Mouse (Mus musculus) neural tube, embryonic 14.5 days (tissue): ENCODE results near the gene Npvf. TPM values are rescaled to one million over a fixed set of nuclear protein-coding genes. Genes with fewer than 3 reads are reported as not detected.
A peak's percentile ranks its signal among the peaks of the same experiment; 100 is the strongest.

Experiments used
- ATAC-seq: fragments of 200-750 bp; cut with Nextera tagmentation; 2 replicates; pipeline ENCODE4 v1.8.0; 2017; ENCODE audit warnings: low read depth, mild to moderate bottlenecking, moderate TSS enrichment, moderate library complexity
- H3K27ac ChIP-seq: fragments of 300-500 bp; sonication (generic); 2 replicates; pipeline ENCODE4 v1.5.1; 2014; ENCODE audit warnings: low read depth, mild to moderate bottlenecking, control low read depth, low read length, moderate library complexity, mixed read lengths
- H3K27me3 ChIP-seq: fragments of 300-500 bp; sonication (generic); 2 replicates; pipeline ENCODE4 v1.6.1; 2014; ENCODE audit warnings: low read length; ENCODE audit not compliant: control insufficient read depth, insufficient read depth
- H3K36me3 ChIP-seq: fragments of 300-500 bp; sonication (generic); 2 replicates; pipeline ENCODE4 v1.6.1; 2014; ENCODE audit warnings: low read length, mixed read lengths; ENCODE audit not compliant: control insufficient read depth, insufficient read depth
- H3K4me1 ChIP-seq: fragments of 300-500 bp; sonication (generic); 2 replicates; pipeline ENCODE4 v1.6.1; 2014; ENCODE audit warnings: low read length; ENCODE audit not compliant: control insufficient read depth, insufficient read depth
- H3K4me2 ChIP-seq: fragments of 300-500 bp; sonication (generic); 2 replicates; pipeline ENCODE4 v1.6.1; 2014; ENCODE audit warnings: mild to moderate bottlenecking, low read depth, low read length, control low read depth
- H3K4me3 ChIP-seq: fragments of 300-500 bp; sonication (generic); 2 replicates; pipeline ENCODE4 v1.5.1; 2014; ENCODE audit warnings: low read depth, low read length, control low read depth, mixed read lengths
- H3K9ac ChIP-seq: fragments of 300-500 bp; sonication (generic); replicated peaks from 2 replicates; pipeline ENCODE4 v1.6.1; 2014; ENCODE audit warnings: low read depth, mild to moderate bottlenecking, control low read depth, low read length, mixed read lengths
- H3K9me3 ChIP-seq: fragments of 300-500 bp; sonication (generic); 2 replicates; pipeline ENCODE4 v1.6.1; 2016; ENCODE audit warnings: low read length; ENCODE audit not compliant: control insufficient read depth
- WGBS: fragments of 180-500 bp; shearing (Covaris S2); extraction: QIAGEN DNeasy Blood & Tissue Kit; methylation state at CpG from one replicate; pipeline ENCODE4 v1.1.7; 2014; 5-methylcytosine and 5-hydroxymethylcytosine counted together
- polyA plus RNA-seq: library from polyadenylated mRNA; unstranded; fragments of >200 nt; fragmentation: Nextera tagmentation; extraction: Ambion mirVana; gene quantifications from 2 replicates; pipeline ENCODE4 v1.2.1, GENCODE M21; 2014

The Npvf gene
- polyA plus RNA-seq, 1 experiment from 2014 or later, result 0.44 TPM

- Histone ChIP-seq H3K27ac (no peak overlapping the region), H3K4me3 (no peak overlapping the region), H3K27me3 (no peaks in the 10 kb centered on the region), H3K9me3 (no peaks in the 10 kb centered on the region), H3K4me1 (peaks cover 3% of the 10 kb centered on the region; the same call in 1 of the 2 replicates), H3K9ac (no peak overlapping the region), H3K36me3 (no peaks in the 10 kb centered on the region), H3K4me2 (no peak overlapping the region)
- 80% methylated on average over 5 of the region's 5 CpGs for WGBS
- no peak for ATAC-seq
Observed at GRCm38 (mm10) chr6:50666937-50667336, 12.7 kb upstream of the Npvf start.

- Histone ChIP-seq H3K4me1 (peaks cover 3% of the 10 kb centered on the region; the same call in 1 of the 2 replicates), H3K36me3 (no peaks in the 10 kb centered on the region), H3K4me2 (no peak overlapping the region), H3K27me3 (no peaks in the 10 kb centered on the region), H3K4me3 (no peak overlapping the region), H3K9ac (no peak overlapping the region), H3K9me3 (no peaks in the 10 kb centered on the region), H3K27ac (no peak overlapping the region)
- no peak for ATAC-seq
- 82% methylated on average over 3 of the region's 3 CpGs for WGBS
Observed at GRCm38 (mm10) chr6:50665020-50665419, 10.8 kb upstream of the Npvf start.

- 95% methylated on average over 3 of the region's 3 CpGs for WGBS
Observed at GRCm38 (mm10) chr6:50664193-50664592, 10.0 kb upstream of the Npvf start.

DNA sequence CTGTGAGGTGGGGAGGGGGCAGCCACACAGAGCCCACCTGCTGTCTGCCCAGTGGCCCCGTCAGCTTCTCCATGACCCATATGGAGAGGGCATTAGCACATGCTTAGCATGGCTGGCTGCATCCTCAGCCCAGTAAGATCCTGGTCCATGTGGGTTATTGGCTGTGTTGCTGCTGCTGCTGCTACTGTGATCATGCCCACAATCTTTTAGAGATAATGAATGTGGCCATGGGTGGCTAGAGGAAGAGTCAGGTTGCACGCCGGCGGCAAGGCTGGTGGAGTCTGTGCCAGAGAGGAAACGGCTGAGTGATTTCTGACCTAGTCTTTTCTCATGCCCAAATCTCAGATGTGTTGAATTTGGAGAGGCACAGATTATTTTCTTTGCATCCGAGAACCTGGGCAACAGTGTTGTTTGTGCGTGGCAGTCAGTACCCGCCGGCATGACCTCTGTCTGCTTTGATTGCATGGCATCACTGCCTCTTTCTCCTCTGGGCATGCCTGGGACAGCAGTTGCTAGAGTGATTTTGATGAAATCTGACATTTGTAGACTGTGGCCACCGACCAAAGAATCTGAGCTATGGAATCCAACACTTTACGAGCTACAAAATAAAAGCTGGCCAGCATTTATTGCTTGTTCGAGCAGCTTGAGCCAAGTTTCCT lies 8.8 kb upstream of the Npvf start:
- Histone ChIP-seq H3K4me3 (no peak overlapping the region), H3K27ac (0 out of 2 replicates have a peak overlapping the region, but pooled peaks have one; percentile 10), H3K9ac (no peak overlapping the region), H3K4me2 (no peak overlapping the region), H3K4me1 (peaks cover 3% of the 10 kb centered on the region; the same call in 1 of the 2 replicates), H3K27me3 (no peaks in the 10 kb centered on the region), H3K9me3 (no peaks in the 10 kb centered on the region), H3K36me3 (no peaks in the 10 kb centered on the region)
- no peak for ATAC-seq
- 59% methylated on average over 12 of the region's 12 CpGs for WGBS

More at GRCm38 (mm10) chr6:50664193-50664592, 10.0 kb upstream of the Npvf start:
- Histone ChIP-seq H3K27me3 (no peaks in the 10 kb centered on the region), H3K27ac (no peak overlapping the region), H3K9ac (no peak overlapping the region), H3K4me1 (peaks cover 3% of the 10 kb centered on the region; the same call in 1 of the 2 replicates), H3K36me3 (no peaks in the 10 kb centered on the region), H3K9me3 (no peaks in the 10 kb centered on the region), H3K4me3 (no peak overlapping the region), H3K4me2 (no peak overlapping the region)
- no peak for ATAC-seq

- Histone ChIP-seq H3K36me3 (no peaks in the 10 kb centered on the region), H3K27me3 (no peaks in the 10 kb centered on the region), H3K9me3 (no peaks in the 10 kb centered on the region), H3K9ac (no peak overlapping the region), H3K4me1 (peaks cover 3% of the 10 kb centered on the region; the same call in 1 of the 2 replicates), H3K4me2 (no peak overlapping the region), H3K4me3 (no peak overlapping the region), H3K27ac (0 out of 2 replicates have a peak overlapping the region, but pooled peaks have one; percentile 28)
- 68% methylated on average over 7 of the region's 7 CpGs for WGBS
- ATAC-seq, result no peak
Observed at GRCm38 (mm10) chr6:50661729-50662128, 7.5 kb upstream of the Npvf start.

GRCm38 (mm10) chr6:50658466-50658865 lies 4.2 kb upstream of the Npvf start:
- H3K36me3 ChIP-seq, result no peaks in the 10 kb centered on the region
- H3K4me2 ChIP-seq, result no peak overlapping the region
- no peak overlapping the region for H3K9ac ChIP-seq

DNA sequence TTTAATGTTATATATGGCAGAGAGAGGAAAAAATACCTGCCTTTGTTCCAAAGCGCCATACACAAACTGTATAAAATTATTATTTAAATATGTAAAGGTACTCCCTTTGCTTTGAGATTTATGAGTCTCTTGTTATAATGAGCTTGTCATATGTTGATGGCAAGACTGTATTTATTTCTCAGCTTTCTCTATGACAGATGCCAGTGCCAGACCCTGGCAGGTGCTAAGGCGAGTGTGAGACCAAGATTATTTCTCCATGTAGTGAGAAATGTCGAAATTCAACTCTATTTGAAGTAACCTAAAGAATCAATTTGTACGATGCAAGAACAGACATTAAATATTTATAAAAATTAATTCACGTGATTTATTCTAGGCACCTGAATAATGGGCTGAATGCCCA lies 3.8 kb upstream of the Npvf start:
- H3K27me3 ChIP-seq, result no peaks in the 10 kb centered on the region
- no peak for ATAC-seq
- H3K9me3 ChIP-seq, result no peaks in the 10 kb centered on the region
- 72% methylated on average over 5 of the region's 5 CpGs for WGBS
- no peak overlapping the region for H3K4me2 ChIP-seq
- no peak overlapping the region for H3K27ac ChIP-seq
- H3K4me3 ChIP-seq, result no peak overlapping the region
- H3K36me3 ChIP-seq, result no peaks in the 10 kb centered on the region
- H3K9ac ChIP-seq, result no peak overlapping the region
- H3K4me1 ChIP-seq, result peaks cover 3% of the 10 kb centered on the region; the same call in 1 of the 2 replicates

More at GRCm38 (mm10) chr6:50658466-50658865, 4.2 kb upstream of the Npvf start:
- Histone ChIP-seq H3K27ac (no peak overlapping the region), H3K4me3 (no peak overlapping the region), H3K27me3 (no peaks in the 10 kb centered on the region), H3K9me3 (no peaks in the 10 kb centered on the region), H3K4me1 (peaks cover 3% of the 10 kb centered on the region; the same call in 1 of the 2 replicates)
- ATAC-seq, result no peak
- 72% methylated on average over 3 of the region's 3 CpGs for WGBS

GRCm38 (mm10) chr6:50656426-50656825 lies 2.2 kb upstream of the Npvf start:
- WGBS, result 98% methylated on average over 1 of the region's 1 CpGs
- Histone ChIP-seq H3K9me3 (no peaks in the 10 kb centered on the region), H3K9ac (no peak overlapping the region), H3K27ac (no peak overlapping the region), H3K4me1 (no peaks in the 10 kb centered on the region), H3K36me3 (no peaks in the 10 kb centered on the region), H3K4me3 (no peak overlapping the region), H3K27me3 (no peaks in the 10 kb centered on the region), H3K4me2 (no peak overlapping the region)
- no peak for ATAC-seq

DNA sequence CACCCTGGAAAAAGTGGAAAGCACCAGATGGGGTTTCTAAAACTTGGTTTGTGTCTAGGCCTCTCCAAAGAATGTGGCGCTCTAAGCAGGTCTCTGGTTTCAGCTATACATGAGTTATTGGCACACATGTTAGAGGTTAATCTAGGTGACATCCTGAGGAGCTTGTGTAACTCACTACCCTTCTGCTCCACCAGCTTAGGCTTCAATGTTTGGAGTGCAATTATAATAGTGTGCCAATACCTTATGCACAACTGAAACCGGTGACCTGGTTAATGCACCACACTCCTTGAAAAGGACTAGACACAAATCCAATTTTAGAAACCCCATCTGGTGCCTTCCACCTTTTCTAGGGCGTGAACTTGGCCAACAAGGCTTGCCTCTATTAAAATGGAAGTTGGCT lies 1.7 kb upstream of the Npvf start:
- WGBS, result 94% methylated on average over 3 of the region's 3 CpGs

More for the DNA sequence above, 1.7 kb upstream of the Npvf start:
- no peaks in the 10 kb centered on the region for H3K4me1 ChIP-seq
- no peaks in the 10 kb centered on the region for H3K36me3 ChIP-seq
- no peak overlapping the region for H3K27ac ChIP-seq
- H3K9ac ChIP-seq, result no peak overlapping the region
- H3K27me3 ChIP-seq, result no peaks in the 10 kb centered on the region
- ATAC-seq, result no peak
- H3K4me2 ChIP-seq, result no peak overlapping the region
- H3K4me3 ChIP-seq, result no peak overlapping the region
- H3K9me3 ChIP-seq, result no peaks in the 10 kb centered on the region
